In genomic region chr12:111731822-111732807, GRCm38 (mm10) we compare ENCODE assay signal across 8 mouse cellular contexts. TPM values are rescaled to one million over a fixed set of nuclear protein-coding genes. Genes with fewer than 3 reads are reported as not detected.
A peak's percentile ranks its signal among the peaks of the same experiment; 100 is the strongest.
DNase-seq lines count a peak whose midpoint lies in the region; ATAC-seq and TF ChIP-seq lines count a peak whose summit lies in the region.

No protein-coding gene starts in this region.

- no peaks in the 10 kb centered on the region for H3K9me3 ChIP-seq in MEL (replicated peaks; ENCODE audit: insufficient read depth, low read length)
- no peaks in the 10 kb centered on the region for H3K9me3 ChIP-seq in forebrain, postnatal 0 days (ENCODE audit: low read length)
- no peaks in the 10 kb centered on the region for H3K9me3 ChIP-seq in lung, embryonic 15.5 days

- peak overlapping the region; percentile 28; the same call in 1 of the 2 replicates for H3K27ac ChIP-seq in MEL (ENCODE audit: control insufficient read depth, low read depth, low read length)
- peak overlapping the region; percentile 57; the same call in 1 of the 2 replicates for H3K27ac ChIP-seq in forebrain, postnatal 0 days (ENCODE audit: low read depth, low read length)
- H3K27ac ChIP-seq in lung, embryonic 15.5 days = no peak overlapping the region
- no peak overlapping the region for H3K27ac ChIP-seq in thymus, adult 2 months (ENCODE audit: control insufficient read depth, insufficient read depth, low read length)

- H3K9ac ChIP-seq in MEL (ENCODE audit: control insufficient read depth, low read depth, low read length, poor library complexity, severe bottlenecking) = peak overlapping the region; percentile 36
- no peak overlapping the region for H3K9ac ChIP-seq in forebrain, postnatal 0 days
- no peak overlapping the region for H3K9ac ChIP-seq in lung, embryonic 15.5 days

- peak; percentile 98 for ATAC-seq in forebrain, postnatal 0 days
- peak; percentile 87 for ATAC-seq in lung, embryonic 15.5 days (ENCODE audit: borderline replicate concordance, extremely low read depth, low FRiP score, low TSS enrichment)

- no peak for TF ChIP-seq POLR2A in MEL (IDR thresholded peaks at IDR 0.05; ENCODE audit: control insufficient read depth in 1 of 2, insufficient read depth in 1 of 2, low read depth in 1 of 2, low read length in 2 of 2, poor library complexity in 1 of 2)
- 0 out of 2 replicates have a peak, but pooled peaks have one; percentile 28 for TF ChIP-seq POLR2A in thymus, adult 2 months (IDR thresholded peaks at IDR 0.05; ENCODE audit: control insufficient read depth, extremely low read depth, insufficient read depth, low read length, poor library complexity)

- H3K79me2 ChIP-seq in MEL (ENCODE audit: control insufficient read depth, insufficient read depth, low read length, poor library complexity) = no peaks in the 10 kb centered on the region

- TF ChIP-seq CTCF in MEL (IDR thresholded peaks at IDR 0.05 in 2 of 3, conservative IDR thresholded peaks at IDR 0.05 in 1 of 3; ENCODE audit: control insufficient read depth in 1 of 3, insufficient read depth in 1 of 3, low read depth in 2 of 3, low read length in 3 of 3, poor library complexity in 1 of 3, severe bottlenecking in 1 of 3) = peak; percentile 54 to 91 (median 77)
- TF ChIP-seq CTCF in forebrain, postnatal 0 days (IDR thresholded peaks at IDR 0.05; ENCODE audit: low read depth) = peak; percentile 98
- TF ChIP-seq CTCF in thymus, adult 2 months (IDR thresholded peaks at IDR 0.05; ENCODE audit: borderline replicate concordance, control insufficient read depth, extremely low read depth, insufficient read depth, low read length, poor library complexity) = peak; percentile 96

- DNase-seq in MEL (ENCODE audit: low read depth, low spot score) = peak; percentile 92
- DNase-seq in cerebellum, adult 18-20 months = peak; percentile 91 to 96
- DNase-seq in forebrain, postnatal 0 days = peak; percentile 96
- DNase-seq in heart, postnatal 4 days = peak; percentile 92
- peak; percentile 80 to 86 for DNase-seq in layer of hippocampus, adult 8-10 months (ENCODE audit: low spot score in 2 of 2)
- peak; percentile 72 for DNase-seq in ovary, adult 18-20 months (ENCODE audit: low spot score)
- DNase-seq in thymus, adult 2 months = peak; percentile 85

- 32% methylated on average over 30 of the region's 30 CpGs for WGBS in forebrain, postnatal 0 days
- WGBS in lung, embryonic 15.5 days = 28% methylated on average over 30 of the region's 30 CpGs
- whole genome bisulfite sequencing in thymus, adult 2 months = 35% methylated on average over 30 of the region's 30 CpGs

- peaks cover 0 to 3% of the 10 kb centered on the region in 2 experiments; a peak in 2 of 4 replicates for H3K36me3 ChIP-seq in MEL (ENCODE audit: control insufficient read depth in 1 of 2, insufficient read depth in 2 of 2, low read length in 2 of 2)
- H3K36me3 ChIP-seq in forebrain, postnatal 0 days (ENCODE audit: insufficient read depth) = peaks cover 9% of the 10 kb centered on the region; the same call in 1 of the 2 replicates
- peaks cover 15% of the 10 kb centered on the region; the same call in 1 of the 2 replicates for H3K36me3 ChIP-seq in lung, embryonic 15.5 days
- no peaks in the 10 kb centered on the region for H3K36me3 ChIP-seq in thymus, adult 2 months (ENCODE audit: control insufficient read depth, insufficient read depth, low read length)

- no peak overlapping the region for H3K4me3 ChIP-seq in MEL (ENCODE audit: control insufficient read depth in 1 of 2, insufficient read depth in 1 of 2, low read depth in 2 of 2, low read length in 2 of 2)
- H3K4me3 ChIP-seq in forebrain, postnatal 0 days (ENCODE audit: low read depth, low read length) = peak overlapping the region; percentile 12; the same call in 1 of the 2 replicates
- H3K4me3 ChIP-seq in lung, embryonic 15.5 days = no peak overlapping the region
- H3K4me3 ChIP-seq in thymus, adult 2 months (ENCODE audit: control insufficient read depth, insufficient read depth, low read length) = no peak overlapping the region

- peak overlapping the region; percentile 31 for H3K4me2 ChIP-seq in forebrain, postnatal 0 days (ENCODE audit: low read depth)
- peak overlapping the region; percentile 25 for H3K4me2 ChIP-seq in lung, embryonic 15.5 days

- peak; percentile 46 for TF ChIP-seq RAD21 in MEL (IDR thresholded peaks at IDR 0.05; ENCODE audit: low read depth, low read length)

- no peaks in the 10 kb centered on the region for H3K27me3 ChIP-seq in MEL (ENCODE audit: control insufficient read depth in 1 of 2, insufficient read depth in 2 of 2, low read length in 2 of 2)
- no peaks in the 10 kb centered on the region for H3K27me3 ChIP-seq in forebrain, postnatal 0 days (ENCODE audit: insufficient read depth, low read length)
- no peaks in the 10 kb centered on the region for H3K27me3 ChIP-seq in lung, embryonic 15.5 days
- H3K27me3 ChIP-seq in thymus, adult 2 months (ENCODE audit: control insufficient read depth, insufficient read depth, low read length) = no peaks in the 10 kb centered on the region

- no peaks in the 10 kb centered on the region for H3K4me1 ChIP-seq in MEL (ENCODE audit: control insufficient read depth in 1 of 2, insufficient read depth in 2 of 2, low read length in 2 of 2)
- H3K4me1 ChIP-seq in forebrain, postnatal 0 days (ENCODE audit: insufficient read depth) = 0 out of 2 replicates have a peak, but pooled peaks cover 4% of the 10 kb centered on the region
- H3K4me1 ChIP-seq in lung, embryonic 15.5 days = no peaks in the 10 kb centered on the region
- peaks cover 6% of the 10 kb centered on the region; the same call in 1 of the 2 replicates for H3K4me1 ChIP-seq in thymus, adult 2 months (replicated peaks; ENCODE audit: control insufficient read depth, insufficient read depth, low read length)

- no peak for TF ChIP-seq EP300 in MEL (IDR thresholded peaks at IDR 0.05; ENCODE audit: low read depth in 1 of 2, low read length in 2 of 2)

TF ChIP-seq in MEL, 35 proteins besides CTCF, POLR2A, EP300 and RAD21 (continues in another document):
- TF ChIP-seq JUND (IDR thresholded peaks at IDR 0.05; ENCODE audit: low read depth, low read length) = no peak
- no peak for TF ChIP-seq UBTF (IDR thresholded peaks at IDR 0.05; ENCODE audit: borderline replicate concordance, insufficient read depth, low read depth, low read length)
- peak; percentile 62 for TF ChIP-seq HCFC1 (IDR thresholded peaks at IDR 0.05; ENCODE audit: low read depth, low read length)

RNA-seq across cellular contexts. Expression of gene Apopt1, which starts 19.1 kb away (rescaled TPM):
- total RNA-seq in MEL (2012; rRNA removed) = 19.3 and 25.7 TPM in 2 replicates
- 10 to 100 TPM in 1 of 2 experiments, not detected in 1; 46.5 TPM for polyA plus RNA-seq in MEL (2012; ENCODE audit: insufficient read depth in 1 of 2, insufficient read length in 2 of 2, low read depth in 1 of 2, low replicate concordance in 2 of 2, missing spikeins in 1 of 2)
- 27.8 and 30.1 TPM in 2 replicates for total RNA-seq in forebrain, postnatal 0 days (2014; rRNA removed)
- polyA plus RNA-seq in forebrain, postnatal 0 days (2015; fragmentation: Nextera tagmentation; extraction: Ambion mirVana) = 52.7 and 59.8 TPM in 2 replicates
- 10 to 100 TPM; 40.0 to 42.1 TPM for total RNA-seq in heart, postnatal 4 days (2021)
- total RNA-seq in layer of hippocampus, adult 8-10 months (2022) = 10 to 100 TPM; 30.9 to 34.4 (median 33.7) TPM
- polyA plus RNA-seq in lung, embryonic 15.5 days (2015; fragmentation: Nextera tagmentation; extraction: Ambion mirVana) = 43.7 and 47.9 TPM in 2 replicates
- polyA plus RNA-seq in thymus, adult 2 months (2012; rRNA removed) = 32.3 and 38.8 TPM in 2 replicates

RNA-seq across cellular contexts. Expression of gene Bag5, which starts 19.1 kb away (rescaled TPM):
- 33.3 and 38.0 TPM in 2 replicates for total RNA-seq in MEL (2012; rRNA removed)
- polyA plus RNA-seq in MEL (2012; ENCODE audit: insufficient read depth in 1 of 2, insufficient read length in 2 of 2, low read depth in 1 of 2, low replicate concordance in 2 of 2, missing spikeins in 1 of 2) = 10 to 100 TPM in 1 of 2 experiments, not detected in 1; 24.0 TPM
- total RNA-seq in forebrain, postnatal 0 days (2014; rRNA removed) = 50.6 and 54.2 TPM in 2 replicates
- polyA plus RNA-seq in forebrain, postnatal 0 days (2015; fragmentation: Nextera tagmentation; extraction: Ambion mirVana) = 60.7 and 71.2 TPM in 2 replicates
- total RNA-seq in heart, postnatal 4 days (2021) = 10 to 100 TPM; 29.3 to 32.6 TPM
- total RNA-seq in layer of hippocampus, adult 8-10 months (2022) = 10 to 100 TPM; 47.1 to 50.7 (median 48.3) TPM
- 49.4 and 52.2 TPM in 2 replicates for polyA plus RNA-seq in lung, embryonic 15.5 days (2015; fragmentation: Nextera tagmentation; extraction: Ambion mirVana)
- 12.8 and 16.6 TPM in 2 replicates for polyA plus RNA-seq in thymus, adult 2 months (2012; rRNA removed)

RNA-seq across cellular contexts. Expression of gene Klc1, which starts 26.5 kb away (rescaled TPM):
- total RNA-seq in MEL (2012; rRNA removed) = 29.1 and 30.7 TPM in 2 replicates
- polyA plus RNA-seq in MEL (2012; ENCODE audit: insufficient read depth in 1 of 2, insufficient read length in 2 of 2, low read depth in 1 of 2, low replicate concordance in 2 of 2, missing spikeins in 1 of 2) = 10 to 100 TPM in 1 of 2 experiments, not detected in 1; 60.4 TPM
- 596 and 608 TPM in 2 replicates for total RNA-seq in forebrain, postnatal 0 days (2014; rRNA removed)
- 592 and 640 TPM in 2 replicates for polyA plus RNA-seq in forebrain, postnatal 0 days (2015; fragmentation: Nextera tagmentation; extraction: Ambion mirVana)
- total RNA-seq in heart, postnatal 4 days (2021) = 100 to 1,000 TPM; 159 to 169 TPM
- total RNA-seq in layer of hippocampus, adult 8-10 months (2022) = 100 to 1,000 TPM; 630 to 651 (median 634) TPM
- 89.8 and 95.9 TPM in 2 replicates for polyA plus RNA-seq in lung, embryonic 15.5 days (2015; fragmentation: Nextera tagmentation; extraction: Ambion mirVana)
- 79.5 and 85.0 TPM in 2 replicates for polyA plus RNA-seq in thymus, adult 2 months (2012; rRNA removed)

RNA-seq across cellular contexts. Expression of gene Trmt61a, which starts 54.2 kb away (rescaled TPM):
- total RNA-seq in MEL (2012; rRNA removed) = 53.9 and 77.5 TPM in 2 replicates
- polyA plus RNA-seq in MEL (2012; ENCODE audit: insufficient read depth in 1 of 2, insufficient read length in 2 of 2, low read depth in 1 of 2, low replicate concordance in 2 of 2, missing spikeins in 1 of 2) = 10 to 100 TPM in 1 of 2 experiments, not detected in 1; 41.4 TPM
- total RNA-seq in forebrain, postnatal 0 days (2014; rRNA removed) = 15.9 and 19.6 TPM in 2 replicates
- 8.8 and 10.9 TPM in 2 replicates for polyA plus RNA-seq in forebrain, postnatal 0 days (2015; fragmentation: Nextera tagmentation; extraction: Ambion mirVana)
- total RNA-seq in heart, postnatal 4 days (2021) = 1 to 10 TPM; 9.4 to 9.8 TPM
- 10 to 100 TPM; 15.0 to 22.3 (median 19.5) TPM for total RNA-seq in layer of hippocampus, adult 8-10 months (2022)
- polyA plus RNA-seq in lung, embryonic 15.5 days (2015; fragmentation: Nextera tagmentation; extraction: Ambion mirVana) = 11.1 and 13.7 TPM in 2 replicates
- polyA plus RNA-seq in thymus, adult 2 months (2012; rRNA removed) = 40.4 and 47.2 TPM in 2 replicates

RNA-seq across cellular contexts. Expression of gene Ckb, which starts 60.0 kb away (rescaled TPM):
- not detected in 2 replicates for total RNA-seq in MEL (2012; rRNA removed)
- polyA plus RNA-seq in MEL (2012; ENCODE audit: insufficient read depth in 1 of 2, insufficient read length in 2 of 2, low read depth in 1 of 2, low replicate concordance in 2 of 2, missing spikeins in 1 of 2) = under 1 TPM in 1 of 2 experiments, not detected in 1; 0.08 TPM
- 1,430 and 1,456 TPM in 2 replicates for total RNA-seq in forebrain, postnatal 0 days (2014; rRNA removed)
- 1,561 and 1,650 TPM in 2 replicates for polyA plus RNA-seq in forebrain, postnatal 0 days (2015; fragmentation: Nextera tagmentation; extraction: Ambion mirVana)
- total RNA-seq in heart, postnatal 4 days (2021) = 100 to 1,000 TPM; 165 to 181 TPM
- 1,000 to 10,000 TPM; 1,127 to 1,400 (median 1,206) TPM for total RNA-seq in layer of hippocampus, adult 8-10 months (2022)
- 252 and 268 TPM in 2 replicates for polyA plus RNA-seq in lung, embryonic 15.5 days (2015; fragmentation: Nextera tagmentation; extraction: Ambion mirVana)
- polyA plus RNA-seq in thymus, adult 2 months (2012; rRNA removed) = 107 and 119 TPM in 2 replicates

Comparison
In these comparisons a context has a peak if more than half of its experiments do, and no peak if none do; other contexts are left out.
1. H3K27ac ChIP-seq: peak in MEL (single experiment) and forebrain, postnatal 0 days (single experiment); none in lung, embryonic 15.5 days (single experiment) and thymus, adult 2 months (single experiment).
2. Peak in every context shown above with its lines, with median percentiles within 50 percentile points of each other: DNase-seq and CTCF ChIP-seq.